Mouse (Mus musculus): ENCODE measurements around the gene Thbs3. TPM values are rescaled to one million over a fixed set of nuclear protein-coding genes. Genes with fewer than 3 reads are reported as not detected.

Gene Thbs3
- total and polyA plus RNA-seq, 3 experiments = 4.3 to 6.1 (median 5.7) TPM

DNA sequence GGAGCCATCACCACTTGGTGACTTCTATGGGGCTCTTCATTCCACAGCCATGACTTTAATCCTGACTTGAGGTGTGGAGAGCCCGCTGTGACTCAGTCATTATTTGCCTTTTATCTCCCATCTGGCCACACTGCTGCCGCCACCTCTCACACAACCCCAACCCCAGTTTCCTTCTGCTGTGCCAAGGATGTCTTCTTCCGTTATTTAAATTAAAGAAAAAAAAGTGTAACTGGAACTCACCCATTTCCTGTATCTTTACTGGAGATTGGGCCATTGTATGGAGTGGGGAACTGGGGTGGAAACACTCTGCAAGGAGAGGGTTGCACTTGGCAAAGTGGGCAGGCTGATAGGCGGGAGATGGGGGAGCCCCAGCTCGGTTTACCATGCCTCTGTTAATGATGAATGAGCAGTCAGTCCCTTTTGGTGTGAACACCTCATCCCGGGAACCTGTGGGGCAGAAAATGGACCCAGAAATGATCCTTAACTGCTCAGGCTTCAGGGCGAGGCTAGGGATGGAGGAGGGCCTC is 32.4 kb upstream of the Thbs3 start:
- peaks cover 64 to 95% of the 10 kb centered on the region in 2 experiments for H3K36me3 ChIP-seq (replicated peaks in 1 of 2; ENCODE audit: control insufficient read depth in 1 of 2, insufficient read depth in 1 of 2, low read length in 1 of 2)
- TF ChIP-seq SMC3 (IDR thresholded peaks at IDR 0.05; ENCODE audit: low read depth, low read length) (no peak), TBP (conservative IDR thresholded peaks at IDR 0.05; ENCODE audit: low read depth, low read length) (no peak)
- H3K4me2 ChIP-seq (ENCODE audit: insufficient read depth, low read depth, poor library complexity, severe bottlenecking) = no peak overlapping the region
- H3K9me3 ChIP-seq (replicated peaks; ENCODE audit: low read length) = no peaks in the 10 kb centered on the region
- dilution Hi-C loops (cut with MboI; ENCODE audit: extremely low pct_ligation_motif_present, extremely low pct_unique_long_range_greater_than_20kb, low sequenced_read_pairs) (no loop called here), in situ Hi-C loops (cut with MboI; ENCODE audit: low pct_ligation_motif_present, low pct_unique_long_range_greater_than_20kb, low sequenced_read_pairs) (no loop called here)
- no peaks in the 10 kb centered on the region for H3K27me3 ChIP-seq (replicated peaks)
- no peaks in the 10 kb centered on the region for H3K79me2 ChIP-seq (replicated peaks; ENCODE audit: control insufficient read depth, extremely low read depth, insufficient read depth, poor library complexity, severe bottlenecking)
- no peak overlapping the region for H3K9ac ChIP-seq (ENCODE audit: insufficient read depth, low read depth)
- DNase-seq (ENCODE audit: extremely low read depth) = no peak
- no peak overlapping the region for H3K27ac ChIP-seq (ENCODE audit: insufficient read depth, low read depth)
- H3K4me3 ChIP-seq (replicated peaks in 1 of 3; ENCODE audit: low read depth in 2 of 3, low read length in 2 of 3, poor library complexity in 1 of 3) = no peak overlapping the region
- H3K4me1 ChIP-seq (ENCODE audit: control insufficient read depth in 1 of 2, insufficient read depth in 2 of 2) = peaks cover 0 to 10% of the 10 kb centered on the region in 2 experiments; a peak in 2 of 4 replicates

DNA sequence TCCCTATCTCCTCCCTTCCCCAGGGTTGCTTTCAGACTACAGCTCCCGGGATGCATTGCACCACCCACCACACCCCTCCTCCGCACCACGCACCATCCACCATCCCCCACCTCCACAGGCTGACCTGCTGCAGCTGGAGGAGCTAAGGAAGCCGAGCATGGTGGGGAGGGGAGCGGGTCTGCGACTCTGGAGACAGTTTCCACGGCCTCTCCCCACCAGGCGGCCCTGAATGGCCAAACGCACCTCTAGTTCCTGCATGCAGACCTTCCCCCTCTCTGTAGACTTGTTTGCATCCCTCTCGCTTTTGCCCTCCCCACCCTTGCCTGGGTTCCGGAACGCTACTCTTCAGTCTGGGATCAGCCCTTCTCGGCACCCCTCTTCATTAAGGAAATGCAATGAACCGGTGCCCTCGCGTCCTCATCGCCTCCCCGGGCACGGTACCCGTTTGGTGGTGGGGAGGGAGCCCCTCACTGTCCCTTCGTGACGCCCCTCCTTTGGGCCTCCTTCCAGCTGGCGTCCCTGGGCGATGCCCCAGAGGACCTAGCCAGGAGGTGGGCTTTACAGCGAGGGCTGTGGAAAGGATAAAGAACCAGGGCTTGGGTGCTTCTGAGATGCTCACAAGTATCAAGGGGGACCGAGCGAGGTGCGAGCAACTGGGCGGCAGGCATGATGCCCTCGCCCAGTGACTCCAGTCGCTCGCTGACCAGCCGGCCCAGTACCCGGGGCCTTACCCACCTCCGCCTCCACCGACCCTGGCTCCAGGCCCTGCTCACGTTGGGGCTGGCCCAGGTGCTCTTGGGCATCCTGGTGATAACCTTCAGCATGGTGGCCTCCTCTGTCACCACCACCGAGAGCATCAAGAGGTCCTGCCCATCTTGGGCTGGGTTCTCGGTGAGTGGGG is 31.7 kb upstream of the Thbs3 start, which contains the start of gene Fam189b:
Gene Fam189b, plus strand, starts transcription at position 86 of the 901 bp plus-strand sequence.
- H3K27ac ChIP-seq (ENCODE audit: insufficient read depth, low read depth) = no peak within 1 kb of the TSS
- in situ Hi-C loops (cut with MboI; ENCODE audit: low pct_ligation_motif_present, low pct_unique_long_range_greater_than_20kb, low sequenced_read_pairs) = no loop called here
- no peak for DNase-seq (ENCODE audit: extremely low read depth)
- no peaks in the 10 kb centered on the region for H3K9me3 ChIP-seq (replicated peaks; ENCODE audit: low read length)
- no peak within 1 kb of the TSS for H3K9ac ChIP-seq (ENCODE audit: insufficient read depth, low read depth)
- TF ChIP-seq MAFK (IDR thresholded peaks at IDR 0.05; ENCODE audit: insufficient replicate concordance, low read length) = no peak
- TF ChIP-seq IRF4 (IDR thresholded peaks at IDR 0.05; ENCODE audit: low read depth, low read length) = no peak
- TF ChIP-seq TBP (conservative IDR thresholded peaks at IDR 0.05; ENCODE audit: low read depth, low read length) = no peak
- TF ChIP-seq USF2 (conservative IDR thresholded peaks at IDR 0.05; ENCODE audit: low read depth, low read length) = no peak
- TF ChIP-seq GABPA (IDR thresholded peaks at IDR 0.05; ENCODE audit: insufficient replicate concordance, low read depth, low read length) = no peak
- no peak for TF ChIP-seq ZC3H11A (IDR thresholded peaks at IDR 0.05; ENCODE audit: low read depth, low read length)
- no peak for TF ChIP-seq RCOR1 (conservative IDR thresholded peaks at IDR 0.05; ENCODE audit: low read depth, low read length)
- TF ChIP-seq ZNF384 (IDR thresholded peaks at IDR 0.05; ENCODE audit: low read depth, low read length) = no peak
- no peak for TF ChIP-seq TCF12 (IDR thresholded peaks at IDR 0.05; ENCODE audit: low read depth, low read length)
- TF ChIP-seq MAX (IDR thresholded peaks at IDR 0.05; ENCODE audit: low read length) = no peak
- no peak for TF ChIP-seq E2F4 (IDR thresholded peaks at IDR 0.05; ENCODE audit: insufficient replicate concordance, low read depth, low read length)
- TF ChIP-seq JUND (conservative IDR thresholded peaks at IDR 0.05; ENCODE audit: low read depth, low read length) = no peak
- TF ChIP-seq HCFC1 (IDR thresholded peaks at IDR 0.05; ENCODE audit: low read depth, low read length) = no peak
- TF ChIP-seq ZKSCAN1 (IDR thresholded peaks at IDR 0.05; ENCODE audit: borderline replicate concordance, low read depth, low read length) = no peak
- TF ChIP-seq UBTF (IDR thresholded peaks at IDR 0.05; ENCODE audit: low read depth, low read length) = no peak
- TF ChIP-seq ZMIZ1 (IDR thresholded peaks at IDR 0.05; ENCODE audit: low read depth, low read length) = no peak
- no peak for TF ChIP-seq POLR2AphosphoS2 (IDR thresholded peaks at IDR 0.05; ENCODE audit: low read depth, low read length)
- no peak for TF ChIP-seq EP300 (IDR thresholded peaks at IDR 0.05; ENCODE audit: low read length)
- H3K79me2 ChIP-seq (replicated peaks; ENCODE audit: control insufficient read depth, extremely low read depth, insufficient read depth, poor library complexity, severe bottlenecking) = no peaks in the 10 kb centered on the region
- no peak within 1 kb of the TSS for H3K4me3 ChIP-seq (replicated peaks in 1 of 3; ENCODE audit: low read depth in 2 of 3, low read length in 2 of 3, poor library complexity in 1 of 3)
- peaks cover 64 to 95% of the 10 kb centered on the region in 2 experiments for H3K36me3 ChIP-seq (replicated peaks in 1 of 2; ENCODE audit: control insufficient read depth in 1 of 2, insufficient read depth in 1 of 2, low read length in 1 of 2)
- dilution Hi-C loops (cut with MboI; ENCODE audit: extremely low pct_ligation_motif_present, extremely low pct_unique_long_range_greater_than_20kb, low sequenced_read_pairs) = no loop called here
- peaks cover 0 to 9% of the 10 kb centered on the region in 2 experiments; a peak in 2 of 4 replicates for H3K4me1 ChIP-seq (ENCODE audit: control insufficient read depth in 1 of 2, insufficient read depth in 2 of 2)
- no peaks in the 10 kb centered on the region for H3K27me3 ChIP-seq (replicated peaks)
- H3K4me2 ChIP-seq (ENCODE audit: insufficient read depth, low read depth, poor library complexity, severe bottlenecking) = no peak within 1 kb of the TSS

Measured in CH12.LX (cell line).